Mouse (Mus musculus) activated CD4-positive, CD25-positive, alpha-beta regulatory T cell, adult 9 weeks (primary cell): ENCODE results near the gene Rnf215. TPM values are rescaled to one million over a fixed set of nuclear protein-coding genes. Genes with fewer than 3 reads are reported as not detected.

Source experiments
- polyA plus RNA-seq: library from polyadenylated mRNA; unstranded; fragments of 100-300 nt; shearing (Covaris generic); gene quantifications from one replicate; pipeline ENCODE4 v1.2.1, GENCODE M21; 2017

Rnf215 gene
- 17.0 TPM for polyA plus RNA-seq

GRCm38 (mm10) chr11:4134986-4135935 is at the start of gene Rnf215:
Gene Rnf215 (plus strand): TSS chr11:4135202.

DNA sequence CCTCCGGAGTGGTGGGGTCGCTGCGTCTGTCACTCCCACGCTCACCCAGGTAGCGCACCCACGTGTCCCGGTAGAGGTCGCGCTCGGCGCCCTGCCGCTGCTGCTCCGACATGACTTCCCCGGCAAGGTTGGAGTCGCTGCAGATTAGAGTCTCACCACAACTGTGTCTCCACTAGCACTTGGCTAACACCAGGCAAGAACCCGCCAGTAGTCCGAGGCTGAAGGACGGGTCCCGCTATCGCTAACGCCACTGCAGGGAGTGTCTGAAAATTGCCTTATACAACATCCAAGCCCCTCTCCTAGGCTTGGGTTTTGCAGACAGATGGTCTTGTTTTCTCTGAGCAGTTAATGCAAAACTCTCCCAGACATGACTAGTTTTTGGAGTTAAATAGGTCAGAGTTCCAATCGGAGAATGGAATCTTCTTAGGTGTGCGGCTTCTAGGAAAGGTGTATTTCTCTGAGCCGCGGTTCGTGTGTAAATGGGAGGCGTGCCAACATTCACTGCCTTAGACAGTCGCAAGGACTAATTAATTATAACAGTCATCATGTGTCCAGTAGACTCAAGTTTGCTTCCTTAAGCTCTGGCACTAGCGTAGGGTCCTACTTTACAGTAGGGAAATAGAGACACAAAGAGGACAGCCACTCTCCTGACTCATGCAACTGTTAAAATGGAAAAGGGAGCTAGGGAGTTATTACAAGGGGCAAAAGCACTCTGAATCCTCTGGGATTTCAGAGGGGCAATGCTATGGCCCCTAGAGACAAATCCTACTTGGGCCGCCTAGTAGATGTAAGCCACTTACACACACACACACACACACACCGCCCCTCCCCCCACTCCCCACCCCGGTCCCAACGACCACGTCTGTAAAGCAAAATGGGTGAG is 39.6 kb upstream of the Rnf215 start, which contains the start of gene Mtfp1:
Gene Mtfp1, minus strand, starts transcription at position 275 of the 883 bp plus-strand sequence.

GRCm38 (mm10) chr11:4122742-4123579 is 12.0 kb upstream of the Rnf215 start, which contains the start of gene Sec14l2:
Gene Sec14l2 (minus strand): TSS chr11:4123415.

GRCm38 (mm10) chr11:4159808-4160708 is 25.1 kb downstream of the Rnf215 start, which contains the start of the genes Ccdc157 and Sf3a1:
Gene Ccdc157 (minus strand): TSS chr11:4160293.
Gene Sf3a1 (plus strand): TSS chr11:4160350.

DNA sequence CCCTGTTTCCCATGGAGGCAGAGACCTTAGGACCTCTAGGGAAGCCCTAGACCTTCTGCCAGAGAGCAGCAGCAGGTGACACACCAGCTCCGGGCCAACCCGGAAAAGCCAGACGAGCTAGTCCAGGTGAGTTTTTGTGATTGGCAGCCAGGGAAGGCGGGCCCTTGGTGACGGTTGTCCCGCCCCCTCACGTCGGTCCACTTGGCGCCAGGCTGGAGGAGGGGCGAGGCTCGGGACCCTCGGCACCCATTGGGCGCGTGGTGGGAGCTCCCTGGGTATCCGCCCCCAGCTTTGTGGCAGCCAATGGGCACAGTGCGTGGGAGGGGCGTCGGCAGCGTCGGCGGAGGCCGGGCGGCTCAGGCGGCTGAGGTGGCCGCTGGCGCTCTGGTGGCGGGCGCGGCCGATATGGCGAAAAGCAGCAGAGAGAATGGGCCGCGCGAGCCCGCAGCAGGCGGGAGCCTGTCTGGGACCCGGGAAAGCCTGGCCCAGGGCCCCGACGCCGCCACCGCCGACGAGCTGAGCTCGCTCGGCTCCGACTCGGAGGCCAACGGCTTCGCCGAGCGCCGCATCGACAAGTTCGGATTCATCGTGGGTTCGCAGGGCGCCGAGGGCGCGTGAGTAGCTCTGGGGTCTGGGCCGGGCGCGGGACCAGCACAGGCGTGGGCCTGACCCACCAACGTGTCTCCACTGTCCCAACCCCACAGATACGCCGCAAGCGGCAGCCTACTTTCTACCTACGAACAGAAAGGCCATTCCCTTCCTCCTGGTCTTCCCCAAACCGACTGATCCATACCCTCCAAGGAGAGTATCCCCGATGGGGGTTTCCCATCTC is 51.7 kb downstream of the Rnf215 start, which contains the start of gene Tbc1d10a:
Gene Tbc1d10a, plus strand, starts transcription at position 304 of the 832 bp plus-strand sequence.

Other genes with a start within 250 kb of the Rnf215 start
- gene 4921536K21Rik, start 240.1 kb upstream of the Rnf215 start, polyA plus RNA-seq, result not detected
- gene Dusp18, start 240.0 kb upstream of the Rnf215 start, polyA plus RNA-seq, result 0.27 TPM
- 2.8 TPM for gene Slc35e4, start 220.5 kb upstream of the Rnf215 start, polyA plus RNA-seq
- gene Tcn2, start 203.0 kb upstream of the Rnf215 start, polyA plus RNA-seq, result 35.5 TPM
- 88.8 TPM for gene Pes1, start 171.2 kb upstream of the Rnf215 start, polyA plus RNA-seq
- not detected for gene 4930556J24Rik, start 158.4 kb upstream of the Rnf215 start, polyA plus RNA-seq
- 0.45 TPM for gene Gal3st1, start 151.6 kb upstream of the Rnf215 start, polyA plus RNA-seq
- not detected for gene Sec14l4, start 103.7 kb upstream of the Rnf215 start, polyA plus RNA-seq
- not detected for gene Sec14l3, start 70.4 kb upstream of the Rnf215 start, polyA plus RNA-seq
- gene Mtfp1, start 39.8 kb upstream of the Rnf215 start, polyA plus RNA-seq, result 3.2 TPM
- gene Sec14l2, start 11.8 kb upstream of the Rnf215 start, polyA plus RNA-seq, result 1.5 TPM
- 7.1 TPM for gene Ccdc157, start 25.1 kb downstream of the Rnf215 start, polyA plus RNA-seq
- gene Sf3a1, start 25.1 kb downstream of the Rnf215 start, polyA plus RNA-seq, result 102 TPM
- gene Tbc1d10a, start 51.6 kb downstream of the Rnf215 start, polyA plus RNA-seq, result 40.4 TPM
- gene Castor1, start 83.0 kb downstream of the Rnf215 start, polyA plus RNA-seq, result 45.9 TPM
- gene Osm, start 101.2 kb downstream of the Rnf215 start, polyA plus RNA-seq, result 30.1 TPM
- 4.2 TPM for gene Lif, start 122.4 kb downstream of the Rnf215 start, polyA plus RNA-seq